Mouse (Mus musculus) CD4-positive, CD25-positive, alpha-beta regulatory T cell, adult 2 months (primary cell): ENCODE measurements around the gene Rpgrip1.

Source experiments
- DNase-seq: peaks from one replicate; pipeline ENCODE4 v3.0.0-alpha.2; 2012; ENCODE audit warnings: low read depth, low spot score

Gene Rpgrip1

GRCm38 (mm10) chr14:52118823-52119608 lies 8.5 kb downstream of the Rpgrip1 start:
- peak; percentile 61 for DNase-seq

- DNase-seq: no peak
These were observed 9.7 kb downstream of the Rpgrip1 start for GRCm38 (mm10) chr14:52120169-52120568.

- DNase-seq: peak; percentile 88
These were observed 13.4 kb downstream of the Rpgrip1 start for GRCm38 (mm10) chr14:52123918-52124317.

- no peak for DNase-seq
These were observed 14.1 kb downstream of the Rpgrip1 start for GRCm38 (mm10) chr14:52124636-52125035.

- no peak for DNase-seq
These were observed 23.1 kb downstream of the Rpgrip1 start for GRCm38 (mm10) chr14:52133584-52133983.

- DNase-seq: peak; percentile 76
These were observed 30.3 kb downstream of the Rpgrip1 start for GRCm38 (mm10) chr14:52140577-52141444.

- no peak for DNase-seq
These were observed 31.1 kb downstream of the Rpgrip1 start for GRCm38 (mm10) chr14:52141445-52142127.

GRCm38 (mm10) chr14:52144165-52144564 lies 33.7 kb downstream of the Rpgrip1 start:
- DNase-seq: no peak

GRCm38 (mm10) chr14:52146540-52146939 lies 36.0 kb downstream of the Rpgrip1 start:
- DNase-seq: peak; percentile 71

GRCm38 (mm10) chr14:52149888-52150287 lies 39.4 kb downstream of the Rpgrip1 start:
- DNase-seq: no peak

- DNase-seq: no peak
These were observed 41.7 kb downstream of the Rpgrip1 start for GRCm38 (mm10) chr14:52152179-52152578.

- DNase-seq: no peak
These were observed 42.1 kb downstream of the Rpgrip1 start for GRCm38 (mm10) chr14:52152613-52153012.

GRCm38 (mm10) chr14:52155008-52155407 lies 44.5 kb downstream of the Rpgrip1 start:
- no peak for DNase-seq

- no peak for DNase-seq
These were observed 50.4 kb downstream of the Rpgrip1 start for GRCm38 (mm10) chr14:52160911-52161310.

- peak; percentile 18 for DNase-seq
These were observed 56.1 kb downstream of the Rpgrip1 start for GRCm38 (mm10) chr14:52166571-52166970.

GRCm38 (mm10) chr14:52188788-52189187 lies 78.3 kb downstream of the Rpgrip1 start:
- DNase-seq: no peak

- DNase-seq: no peak
These were observed 79.0 kb downstream of the Rpgrip1 start for GRCm38 (mm10) chr14:52189519-52189918.

GRCm38 (mm10) chr14:52190740-52191359 lies 80.3 kb downstream of the Rpgrip1 start:
- peak; percentile 81 for DNase-seq

GRCm38 (mm10) chr14:52195691-52196090 lies 85.2 kb downstream of the Rpgrip1 start:
- peak; percentile 80 for DNase-seq

- peak; percentile 35 for DNase-seq
These were observed 86.0 kb downstream of the Rpgrip1 start for GRCm38 (mm10) chr14:52196230-52197155.
